Mouse (Mus musculus): ENCODE results near the gene Cltc.

DNA sequence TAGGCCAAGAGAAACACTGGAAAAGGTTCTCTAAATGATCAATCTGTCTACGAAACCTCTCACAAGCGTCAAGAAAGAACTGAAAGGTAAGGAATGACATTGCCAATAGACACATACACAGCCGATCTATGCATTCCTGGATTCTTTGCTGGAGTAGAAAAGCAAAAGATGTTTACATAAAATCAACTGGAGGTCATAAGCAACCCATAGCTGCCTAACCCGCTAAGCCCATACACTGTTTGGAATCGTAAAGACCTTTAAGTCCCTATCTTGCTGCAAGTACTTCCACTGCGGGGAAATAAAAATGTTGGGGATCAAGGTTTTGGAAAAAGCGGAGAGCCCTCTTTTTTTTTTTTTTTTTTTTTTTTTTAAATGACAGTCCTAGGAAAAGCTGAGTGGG lies 74.5 kb downstream of the Cltc start:
- no peak for TF ChIP-seq CTCF (IDR thresholded peaks at IDR 0.05; ENCODE audit: borderline replicate concordance, extremely low read depth, insufficient read depth, insufficient read length)
- TF ChIP-seq POLR2A (IDR thresholded peaks at IDR 0.05; ENCODE audit: borderline replicate concordance, extremely low read depth, insufficient read depth, insufficient read length, poor library complexity, severe bottlenecking), result no peak
